Mouse (Mus musculus) embryonic facial prominence, embryonic 14.5 days (tissue): Measurements from ENCODE around the gene Zer1. TPM values are rescaled to one million over a fixed set of nuclear protein-coding genes. Genes with fewer than 3 reads are reported as not detected.
A peak's percentile ranks its signal among the peaks of the same experiment; 100 is the strongest.
"Not testable (repeated sequence)": the region's sequence is repeated elsewhere in the genome, so short reads cannot be mapped to it uniquely, and the experiment has no call there.

ENCODE experiments used
- ATAC-seq: fragments of 200-750 bp; cut with Nextera tagmentation; 2 replicates; pipeline ENCODE4 v1.8.0; 2017; ENCODE audit warnings: low read depth, moderate number of reproducible peaks, moderate TSS enrichment
- DNase-seq: peaks from one replicate; pipeline ENCODE4 v3.0.0-alpha.2; 2015; ENCODE audit warnings: low spot score
- H3K27ac ChIP-seq: fragments of 300-500 bp; sonication (generic); replicated peaks from 2 replicates; pipeline ENCODE4 v1.5.1; 2014; ENCODE audit warnings: low read depth, mild to moderate bottlenecking, low read length, moderate library complexity
- H3K27me3 ChIP-seq: fragments of 300-500 bp; sonication (generic); replicated peaks from 2 replicates; pipeline ENCODE4 v1.6.1; 2014; ENCODE audit warnings: low read length; ENCODE audit not compliant: control insufficient read depth, insufficient read depth
- H3K36me3 ChIP-seq: fragments of 300-500 bp; sonication (generic); 2 replicates; pipeline ENCODE4 v1.6.1; 2014; ENCODE audit warnings: low read length, mixed read lengths; ENCODE audit not compliant: control insufficient read depth, insufficient read depth
- H3K4me1 ChIP-seq: fragments of 300-500 bp; sonication (generic); 2 replicates; pipeline ENCODE4 v1.6.1; 2014; ENCODE audit warnings: antibody characterized with exemption, low read length; ENCODE audit not compliant: control insufficient read depth, insufficient read depth
- H3K4me2 ChIP-seq: fragments of 300-500 bp; sonication (generic); 2 replicates; pipeline ENCODE4 v1.6.1; 2014; ENCODE audit warnings: low read depth, mild to moderate bottlenecking, low read length, moderate library complexity, mixed read lengths
- H3K4me3 ChIP-seq: fragments of 300-500 bp; sonication (generic); 2 replicates; pipeline ENCODE4 v1.5.1; 2014; ENCODE audit warnings: low read depth, mild to moderate bottlenecking, low read length
- H3K9ac ChIP-seq: fragments of 300-500 bp; sonication (generic); 2 replicates; pipeline ENCODE4 v1.6.1; 2014; ENCODE audit warnings: low read depth, mild to moderate bottlenecking, low read length, moderate library complexity, mixed read lengths
- H3K9me3 ChIP-seq: fragments of 300-500 bp; sonication (generic); 2 replicates; pipeline ENCODE4 v1.6.1; 2016; ENCODE audit warnings: low read length; ENCODE audit not compliant: control insufficient read depth
- WGBS: fragments of 180-500 bp; shearing (Covaris S2); extraction: QIAGEN DNeasy Blood & Tissue Kit; methylation state at CpG from one replicate; pipeline ENCODE4 v1.1.7; 2014; 5-methylcytosine and 5-hydroxymethylcytosine counted together
- polyA plus RNA-seq: library from polyadenylated mRNA; unstranded; fragments of >200 nt; fragmentation: Nextera tagmentation; extraction: Ambion mirVana; gene quantifications from 2 replicates; pipeline ENCODE4 v1.2.1, GENCODE M21; 2014

Gene Zer1
- polyA plus RNA-seq, 1 experiment from 2014 or later = 7.9 TPM

GRCm38 (mm10) chr2:30132801-30133612, 8.6 kb upstream of the Zer1 start:
- H3K27ac ChIP-seq = peak overlapping the region; percentile 77

GRCm38 (mm10) chr2:30131240-30131639, 6.9 kb upstream of the Zer1 start:
- H3K9me3 ChIP-seq, H3K4me3 ChIP-seq, ATAC-seq, H3K9ac ChIP-seq, DNase-seq, H3K27me3 ChIP-seq, H3K4me2 ChIP-seq, H3K27ac ChIP-seq: not testable (repeated sequence)
- peaks cover 20% of the 10 kb centered on the region for H3K4me1 ChIP-seq
- 48% methylated on average over 5 of the region's 5 CpGs for WGBS
- peaks cover 11% of the 10 kb centered on the region; the same call in 1 of the 2 replicates for H3K36me3 ChIP-seq

More at GRCm38 (mm10) chr2:30132801-30133612, 8.6 kb upstream of the Zer1 start:
- peak overlapping the region; percentile 68 for H3K4me2 ChIP-seq
- peaks cover 20% of the 10 kb centered on the region for H3K4me1 ChIP-seq
- peak overlapping the region; percentile 78 for H3K9ac ChIP-seq
- no peak for ATAC-seq
- no peaks in the 10 kb centered on the region for H3K9me3 ChIP-seq
- no peaks in the 10 kb centered on the region for H3K27me3 ChIP-seq
- peak overlapping the region; percentile 70 for H3K4me3 ChIP-seq
- WGBS = 10% methylated on average over 16 of the region's 16 CpGs
- peaks cover 28% of the 10 kb centered on the region; the same call in 1 of the 2 replicates for H3K36me3 ChIP-seq
- DNase-seq = peak; percentile 88

- Histone ChIP-seq H3K36me3 (peaks cover under 1% of the 10 kb centered on the region; the same call in 1 of the 2 replicates), H3K9ac (no peak overlapping the region), H3K27ac (no peak overlapping the region), H3K4me2 (no peak overlapping the region), H3K4me1 (peaks cover 19% of the 10 kb centered on the region), H3K27me3 (no peaks in the 10 kb centered on the region), H3K9me3 (no peaks in the 10 kb centered on the region), H3K4me3 (no peak overlapping the region)
- DNase-seq = no peak
- 79% methylated on average over 4 of the region's 4 CpGs for WGBS
- ATAC-seq = no peak
These were observed 5.8 kb upstream of the Zer1 start for GRCm38 (mm10) chr2:30130156-30130555.

GRCm38 (mm10) chr2:30128789-30129188, 4.4 kb upstream of the Zer1 start:
- no peaks in the 10 kb centered on the region for H3K9me3 ChIP-seq

DNA sequence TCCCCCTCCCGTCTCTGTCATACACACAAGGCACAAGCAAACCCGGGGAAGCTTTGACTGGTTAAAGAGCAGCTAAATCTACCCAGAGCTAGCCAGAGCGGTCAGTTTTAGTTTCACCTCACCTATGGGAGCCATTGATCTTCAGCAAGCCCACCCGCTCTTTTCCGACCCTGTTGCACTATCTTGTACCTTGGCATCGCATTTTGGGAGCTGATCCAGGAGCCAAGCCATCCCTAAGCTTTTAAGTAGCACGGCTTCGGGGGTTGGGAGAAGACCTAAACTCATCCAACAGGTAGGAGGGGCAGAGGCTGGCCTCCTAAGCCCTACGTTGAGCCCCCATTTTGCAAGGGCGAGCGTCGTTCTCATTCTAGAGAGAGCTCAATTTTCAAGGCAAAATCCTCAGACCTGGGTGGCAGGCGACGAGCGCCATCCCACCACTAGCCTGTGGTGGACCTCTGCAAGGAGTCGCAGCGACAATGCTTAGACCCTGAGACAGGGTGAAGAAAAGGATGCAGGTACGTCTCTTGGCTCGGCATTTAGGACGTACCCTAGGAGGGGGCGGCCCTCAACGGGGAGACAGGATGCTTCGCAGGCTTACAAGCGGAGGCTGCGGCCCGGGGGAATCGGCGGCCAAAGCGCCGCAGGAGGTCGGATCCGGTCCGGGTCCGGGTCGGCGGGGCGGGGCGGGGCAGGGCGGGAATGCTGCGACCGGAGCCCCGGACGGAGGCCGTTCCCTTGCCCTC, 485 bp downstream of the Zer1 start:
- peak overlapping the region; percentile 63 for H3K27ac ChIP-seq
- ATAC-seq (peak; percentile 62), DNase-seq (no peak)
- peak overlapping the region; percentile 80 for H3K4me3 ChIP-seq
- H3K4me1 ChIP-seq = peaks cover 13% of the 10 kb centered on the region
- H3K9me3 ChIP-seq = no peaks in the 10 kb centered on the region
- 1% methylated on average over 26 of the region's 44 CpGs for WGBS
- H3K27me3 ChIP-seq = no peaks in the 10 kb centered on the region
- H3K36me3 ChIP-seq = no peaks in the 10 kb centered on the region; the same call in 1 of the 2 replicates
- peak overlapping the region; percentile 82 for H3K4me2 ChIP-seq
- peak overlapping the region; percentile 87 for H3K9ac ChIP-seq

More at GRCm38 (mm10) chr2:30128789-30129188, 4.4 kb upstream of the Zer1 start:
- Histone ChIP-seq H3K4me3 (no peak overlapping the region), H3K36me3 (no peaks in the 10 kb centered on the region), H3K27ac (no peak overlapping the region), H3K9ac (no peak overlapping the region), H3K27me3 (no peaks in the 10 kb centered on the region), H3K4me2 (no peak overlapping the region), H3K4me1 (peaks cover 15% of the 10 kb centered on the region)
- WGBS = 32% methylated on average over 2 of the region's 2 CpGs
- ATAC-seq (no peak), DNase-seq (peak; percentile 60)

GRCm38 (mm10) chr2:30122766-30123165, 1.6 kb downstream of the Zer1 start:
- H3K4me2 ChIP-seq = peak overlapping the region; percentile 82
- H3K36me3 ChIP-seq = no peaks in the 10 kb centered on the region; the same call in 1 of the 2 replicates
- no peak overlapping the region for H3K9ac ChIP-seq
- H3K27ac ChIP-seq = no peak overlapping the region
- 88% methylated on average over 5 of the region's 5 CpGs for WGBS
- no peak for ATAC-seq
- H3K4me1 ChIP-seq = peaks cover 13% of the 10 kb centered on the region
- no peaks in the 10 kb centered on the region for H3K9me3 ChIP-seq
- H3K27me3 ChIP-seq = no peaks in the 10 kb centered on the region
- no peak for DNase-seq
- peak overlapping the region; percentile 80; the same call in 1 of the 2 replicates for H3K4me3 ChIP-seq

DNA sequence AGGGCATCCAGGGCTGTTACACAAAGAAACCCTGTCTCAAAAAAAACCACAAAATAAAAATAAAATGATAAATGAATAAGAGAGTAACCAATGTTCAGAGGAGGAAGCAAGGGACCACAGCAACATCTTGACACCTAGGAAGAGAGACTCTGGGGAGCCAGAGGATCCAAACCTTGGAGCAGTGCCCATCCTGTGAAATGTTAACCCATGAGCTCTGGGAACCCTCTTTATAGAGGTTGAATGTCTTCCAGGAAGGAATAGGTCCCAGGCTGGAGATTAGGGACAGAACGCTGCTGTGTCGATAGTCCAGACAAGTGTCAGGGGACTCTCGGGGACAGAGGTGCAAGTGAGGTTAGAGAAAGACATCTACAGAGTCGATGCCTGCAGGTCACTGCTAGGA, 4.1 kb downstream of the Zer1 start:
- no peaks in the 10 kb centered on the region for H3K9me3 ChIP-seq
- no peak overlapping the region for H3K4me2 ChIP-seq
- no peaks in the 10 kb centered on the region for H3K27me3 ChIP-seq
- DNase-seq (no peak), ATAC-seq (no peak)
- peaks cover 13% of the 10 kb centered on the region for H3K4me1 ChIP-seq
- H3K4me3 ChIP-seq = no peak overlapping the region
- peaks cover 4% of the 10 kb centered on the region; the same call in 1 of the 2 replicates for H3K36me3 ChIP-seq
- no peak overlapping the region for H3K9ac ChIP-seq
- H3K27ac ChIP-seq = no peak overlapping the region
- WGBS = 85% methylated on average over 4 of the region's 4 CpGs

DNA sequence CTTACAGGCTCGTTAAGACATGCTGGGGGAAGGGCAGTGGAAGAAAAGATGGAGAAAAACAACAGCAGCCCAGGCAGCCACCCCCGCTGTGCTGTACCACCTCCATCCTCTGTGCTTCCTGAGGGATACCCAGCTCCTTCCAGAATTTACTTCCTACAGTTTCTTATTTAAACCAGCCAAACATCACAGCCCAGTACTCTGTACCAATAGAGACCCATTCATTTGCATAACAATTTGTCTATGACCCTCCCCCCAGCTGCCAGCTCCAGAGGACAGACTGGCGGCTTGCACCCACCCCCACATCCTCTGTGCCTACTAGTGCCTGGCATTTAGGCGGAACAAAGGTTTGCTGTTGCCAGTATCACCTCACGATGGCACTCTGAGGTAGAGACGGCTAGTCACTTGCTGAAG, 4.7 kb downstream of the Zer1 start:
- 37% methylated on average over 6 of the region's 6 CpGs for whole genome bisulfite sequencing
- Histone ChIP-seq H3K4me3 (no peak overlapping the region), H3K9me3 (no peaks in the 10 kb centered on the region), H3K27me3 (no peaks in the 10 kb centered on the region), H3K4me2 (no peak overlapping the region), H3K9ac (no peak overlapping the region), H3K36me3 (peaks cover 4% of the 10 kb centered on the region; the same call in 1 of the 2 replicates), H3K27ac (no peak overlapping the region), H3K4me1 (peaks cover 7% of the 10 kb centered on the region; the same call in 1 of the 2 replicates)
- DNase-seq = no peak
- ATAC-seq = no peak
